Mouse (Mus musculus) frontal cortex, postnatal 36 days (tissue): Measurements from ENCODE around the gene Prkar1b.

Experiments
- DNase-seq, 2 experiments: peaks; one replicate each; pipeline ENCODE4 v3.0.0; 2022; ENCODE audit warnings: low spot score in 2 of 2

The Prkar1b gene

DNA sequence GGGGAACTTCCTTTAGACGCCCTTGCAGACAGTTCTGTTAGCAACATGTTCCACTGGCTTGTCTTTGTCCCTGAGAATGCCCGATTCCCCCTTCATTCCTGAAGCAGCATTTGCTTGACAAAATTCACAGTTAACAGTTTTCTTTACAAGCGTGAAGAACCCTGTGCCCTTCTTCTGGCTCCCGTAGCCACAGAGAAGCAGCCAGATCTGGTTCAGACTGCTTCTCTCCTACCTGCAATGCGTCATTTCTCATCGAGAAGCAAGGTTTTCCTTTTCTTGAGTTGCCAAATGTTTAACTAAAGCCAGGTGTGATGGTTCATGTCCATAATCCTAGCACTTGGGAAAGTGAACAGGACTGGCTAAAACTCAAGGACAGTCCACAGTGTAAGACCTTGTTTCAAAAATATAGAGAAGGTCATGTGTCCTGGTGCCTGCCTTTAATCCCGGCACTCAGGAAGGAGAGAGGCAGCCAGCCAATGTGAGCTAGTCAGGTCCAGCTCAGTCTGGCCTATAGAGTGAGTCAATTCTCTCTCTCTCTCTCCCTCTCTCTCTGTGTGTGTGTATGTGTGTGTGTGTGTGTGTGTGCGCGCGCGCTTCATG, 3.2 kb downstream of the Prkar1b start:
- no peak for DNase-seq

DNA sequence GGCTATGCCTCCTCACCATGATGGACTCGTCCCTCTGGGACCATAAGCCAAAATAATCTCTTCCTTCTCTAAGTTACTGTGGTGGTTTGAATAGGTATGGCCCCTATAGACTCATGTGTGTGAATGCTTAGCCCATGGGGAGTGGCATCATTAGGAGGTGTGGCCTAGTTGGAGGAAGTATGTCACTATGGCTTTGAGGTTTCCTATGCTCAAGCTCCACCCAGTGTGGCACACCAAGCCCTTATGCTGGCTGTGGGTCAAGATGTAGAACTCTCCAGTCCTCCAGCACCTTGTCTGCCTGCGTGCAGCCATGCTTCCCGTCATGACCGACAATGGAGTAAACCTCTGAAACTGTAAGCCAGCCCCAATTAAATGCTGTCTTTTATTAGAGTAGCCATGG, 4.1 kb downstream of the Prkar1b start:
- DNase-seq: no peak

DNA sequence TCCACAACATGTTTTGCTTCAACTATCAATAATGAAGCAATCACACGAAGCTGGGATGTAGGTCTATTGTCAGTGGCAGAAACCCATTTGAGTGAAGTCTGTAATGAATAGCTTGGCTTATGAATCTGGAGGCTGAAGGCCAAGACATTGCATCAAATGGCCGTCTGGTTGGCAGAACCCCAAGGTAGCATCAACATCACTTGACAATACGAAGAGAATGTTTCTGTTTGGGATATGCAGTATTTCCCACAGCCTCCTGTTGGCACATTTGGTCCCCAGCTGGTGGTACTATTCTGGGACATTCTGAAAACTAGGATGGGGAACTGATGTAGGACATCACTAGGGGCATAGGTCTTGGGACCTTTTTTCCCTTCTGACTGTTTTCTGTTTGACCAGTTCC, 5.9 kb downstream of the Prkar1b start:
- DNase-seq: no peak

DNA sequence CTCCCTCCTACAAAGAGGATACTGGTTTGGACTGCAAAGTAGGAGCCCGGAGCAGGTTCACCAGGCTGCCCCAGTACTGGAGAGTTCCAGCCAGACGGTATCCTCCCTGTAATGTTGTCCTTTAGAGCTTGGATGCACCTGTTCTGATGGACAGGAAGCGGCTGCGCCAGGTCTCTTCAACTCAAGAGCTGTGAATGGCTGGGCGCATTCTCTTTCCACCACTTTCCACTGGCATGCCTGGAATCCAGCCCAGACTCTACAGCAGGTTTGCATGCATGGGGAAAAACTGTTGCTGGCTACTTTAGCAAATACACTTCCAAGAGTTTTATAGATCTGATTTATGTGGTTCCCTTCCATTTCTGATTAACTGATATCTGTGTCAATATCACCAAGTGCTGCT, 8.5 kb downstream of the Prkar1b start:
- DNase-seq: no peak

DNA sequence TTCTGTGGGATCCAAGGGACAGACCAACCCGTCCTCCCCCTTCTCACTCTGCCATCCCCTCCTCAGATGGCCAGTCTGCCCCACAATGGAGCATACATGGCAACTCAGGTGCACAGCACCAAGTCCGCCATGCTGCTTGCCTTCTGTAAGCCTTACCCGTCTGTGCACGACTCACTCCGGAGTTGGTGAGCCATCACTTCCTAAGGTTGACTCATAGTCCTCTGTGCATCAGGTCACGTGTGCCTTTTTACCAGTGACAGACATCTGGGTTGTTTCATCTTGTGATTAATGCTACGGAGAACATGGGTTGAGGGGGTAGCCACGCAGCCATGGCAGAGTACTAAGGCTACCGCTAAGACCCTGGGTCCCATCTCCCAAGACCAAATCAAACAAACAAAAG, 9.2 kb downstream of the Prkar1b start:
- DNase-seq: no peak

DNA sequence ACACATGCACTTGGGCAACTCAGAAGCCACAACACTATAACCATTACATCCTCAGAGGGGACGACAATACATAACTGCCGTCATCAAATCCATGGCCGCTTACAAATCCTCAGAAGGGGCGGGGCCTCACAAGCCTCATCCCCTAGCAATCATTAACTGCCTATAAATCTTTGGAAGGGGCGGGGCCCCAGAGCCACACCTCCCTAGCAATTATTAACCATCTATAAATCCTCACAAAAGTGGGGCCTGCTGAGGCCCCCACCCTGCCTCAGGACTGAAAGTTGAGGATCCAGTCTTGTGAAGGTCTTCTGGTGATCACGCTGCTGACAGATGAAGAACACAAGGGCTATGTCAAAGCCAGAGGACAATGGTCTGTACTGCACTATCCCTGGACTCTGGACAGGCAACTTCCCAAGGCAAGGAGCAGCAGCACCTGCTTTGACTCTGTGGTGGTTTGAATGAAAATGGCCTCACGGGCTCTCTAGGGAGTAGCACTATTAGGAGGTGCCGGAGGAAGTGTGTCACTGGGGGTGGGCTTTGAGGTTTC, 10.8 kb downstream of the Prkar1b start:
- no peak for DNase-seq

DNA sequence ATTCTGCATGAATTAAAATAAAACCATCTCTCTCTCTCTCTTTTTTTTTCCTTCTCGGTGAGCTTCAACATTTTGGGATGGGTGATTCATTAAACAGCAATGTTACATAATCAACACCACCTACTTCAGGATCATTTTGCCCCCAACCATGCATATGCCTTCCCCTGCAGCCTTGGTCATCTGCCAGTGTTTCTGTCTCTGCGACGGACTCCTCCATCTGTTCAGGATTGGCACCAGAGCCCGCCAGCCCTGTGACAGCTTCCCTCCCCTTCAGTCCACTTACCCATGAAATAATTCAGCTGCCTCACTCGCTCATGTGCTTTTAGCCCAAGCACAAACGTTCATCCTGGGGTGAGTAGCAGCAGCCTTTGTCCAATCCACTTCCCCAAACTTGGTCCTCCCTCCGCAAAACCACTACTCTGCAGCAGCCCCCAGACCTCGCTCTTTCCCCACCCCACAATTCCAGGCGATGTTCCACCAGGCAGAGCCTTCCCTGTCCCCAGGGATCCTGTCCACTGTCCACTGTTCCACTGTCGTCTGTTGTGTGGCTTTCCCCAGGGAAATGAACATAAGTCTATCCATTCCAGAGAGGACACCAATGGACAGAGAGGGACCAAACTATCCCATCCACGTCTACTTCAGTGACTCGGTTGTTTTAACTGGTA, 11.4 kb downstream of the Prkar1b start:
- DNase-seq: peak; percentile 86 to 88

DNA sequence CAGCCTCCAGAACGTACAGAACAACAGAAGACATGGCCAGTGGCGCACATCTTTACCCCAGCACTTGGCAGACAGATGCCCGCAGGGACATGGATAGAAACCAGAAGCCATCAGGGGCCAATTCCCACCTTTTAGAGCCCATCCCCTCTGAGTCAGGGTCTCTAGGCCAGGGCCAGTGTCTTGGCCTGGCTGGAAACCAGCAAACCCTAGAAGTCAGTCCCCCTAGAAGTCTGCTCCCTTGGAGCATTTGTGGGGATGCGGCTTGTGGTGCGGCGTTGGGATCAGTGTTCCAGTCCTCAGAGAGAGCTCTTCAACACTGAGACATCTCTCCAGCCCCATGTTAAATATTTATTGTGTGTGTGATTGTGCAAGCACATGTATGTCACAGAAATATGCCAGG, 12.6 kb downstream of the Prkar1b start:
- DNase-seq: no peak

DNA sequence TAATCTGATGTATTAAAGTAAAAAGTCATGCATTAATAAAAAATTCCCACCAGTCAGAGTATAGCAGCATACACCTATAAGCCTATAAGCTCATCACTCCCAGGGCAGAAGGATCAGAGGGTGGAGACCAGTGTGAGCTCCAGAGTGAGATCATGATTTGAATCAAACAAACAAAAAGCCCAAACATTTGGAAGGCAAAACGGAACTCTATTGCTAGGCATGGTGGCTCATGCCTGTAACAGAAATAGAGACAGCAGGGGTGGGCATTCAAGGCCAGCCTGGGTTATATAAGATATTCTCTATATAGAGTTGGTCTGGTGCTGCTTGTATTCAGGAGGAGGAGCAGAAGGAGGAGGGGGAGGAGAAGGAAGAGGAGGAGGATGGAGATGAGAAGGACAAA, 13.5 kb downstream of the Prkar1b start:
- peak in 1 of 2 experiments; percentile 46 for DNase-seq

DNA sequence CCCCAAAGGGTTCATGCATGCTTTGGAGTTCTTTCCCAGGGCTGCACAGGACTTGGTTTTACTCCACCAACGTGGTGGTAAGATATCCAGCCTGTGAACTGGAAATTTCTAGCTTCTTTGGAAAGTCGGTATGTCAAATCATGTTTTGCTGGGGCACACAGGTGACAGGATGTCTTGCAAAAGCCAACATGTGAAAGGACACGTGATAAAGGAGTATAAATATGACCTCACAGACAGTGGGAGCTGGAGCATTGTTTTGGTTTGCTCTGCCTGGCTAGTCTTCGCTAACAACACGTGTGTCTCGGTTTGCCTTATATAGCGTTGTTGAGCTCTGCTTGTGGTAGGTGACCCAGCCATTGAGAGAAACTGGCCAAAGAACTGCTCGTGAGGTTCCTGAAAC, 15.3 kb downstream of the Prkar1b start:
- no peak for DNase-seq

DNA sequence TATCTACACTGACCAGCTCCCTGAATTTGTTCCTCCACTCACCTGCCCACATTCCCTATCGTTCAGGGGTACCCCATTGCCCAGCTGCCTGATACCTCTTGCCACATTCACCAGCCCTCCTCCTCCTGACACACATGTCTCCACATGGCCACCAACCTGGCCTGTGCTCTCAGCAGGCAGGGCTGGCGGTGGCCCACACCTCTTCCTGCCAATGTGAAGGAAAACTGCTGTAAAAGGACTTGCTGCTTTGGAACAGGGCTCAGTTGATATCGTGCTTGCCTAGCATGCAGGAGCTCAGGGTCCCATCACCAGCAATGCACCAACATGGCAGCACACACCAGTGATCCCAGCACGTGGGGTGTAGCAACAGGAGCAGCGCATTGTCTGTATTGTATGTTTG, 19.4 kb downstream of the Prkar1b start:
- DNase-seq: no peak

DNA sequence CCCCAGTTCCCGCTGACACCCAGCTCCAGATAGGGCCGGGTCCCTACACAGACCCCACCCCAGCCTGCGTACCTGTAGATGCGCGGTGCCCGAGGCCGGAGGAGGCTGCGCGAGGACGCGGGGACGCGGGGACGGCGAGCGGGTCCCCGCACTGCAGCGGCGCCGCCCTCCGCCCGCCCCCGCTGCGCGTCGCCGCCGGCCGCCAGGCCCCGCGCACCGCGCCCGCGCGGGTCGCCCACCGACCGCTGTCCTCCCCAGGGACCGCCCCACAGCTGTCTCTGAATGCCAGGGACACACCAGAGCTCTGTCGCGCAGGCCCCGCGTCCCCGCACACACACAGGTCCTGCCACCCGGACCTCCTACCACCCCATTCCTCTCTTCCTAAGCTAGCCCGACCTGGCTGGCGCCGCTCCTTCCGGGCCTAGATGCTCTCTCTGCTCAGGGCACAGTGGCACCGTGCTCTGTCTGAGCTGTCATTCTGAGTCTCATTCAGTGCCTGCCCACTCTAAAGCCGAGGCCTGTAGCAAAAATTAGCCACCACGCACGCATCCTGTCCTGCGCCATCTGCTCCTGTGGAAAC, 20.1 kb downstream of the Prkar1b start:
- peak; percentile 73 to 74 for DNase-seq

DNA sequence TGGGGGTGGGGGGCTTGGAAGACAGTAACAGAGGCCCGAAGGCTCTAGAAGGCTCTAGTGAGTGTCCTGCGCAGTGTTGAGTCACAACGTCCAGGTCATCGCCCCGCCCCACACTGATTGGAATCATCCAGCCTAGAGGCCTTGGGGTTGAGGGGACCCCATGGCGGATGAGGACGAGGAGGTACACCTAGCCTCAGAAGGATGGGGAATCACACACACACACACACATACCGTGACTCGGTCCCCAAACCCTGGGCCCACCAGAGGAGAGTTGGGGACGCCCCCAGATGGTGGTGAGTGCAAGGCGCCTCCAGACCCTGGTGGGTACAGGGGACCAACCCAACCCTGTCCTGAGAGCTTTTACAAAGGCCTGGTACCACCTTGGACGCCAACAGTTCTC, 20.7 kb downstream of the Prkar1b start:
- no peak for DNase-seq

DNA sequence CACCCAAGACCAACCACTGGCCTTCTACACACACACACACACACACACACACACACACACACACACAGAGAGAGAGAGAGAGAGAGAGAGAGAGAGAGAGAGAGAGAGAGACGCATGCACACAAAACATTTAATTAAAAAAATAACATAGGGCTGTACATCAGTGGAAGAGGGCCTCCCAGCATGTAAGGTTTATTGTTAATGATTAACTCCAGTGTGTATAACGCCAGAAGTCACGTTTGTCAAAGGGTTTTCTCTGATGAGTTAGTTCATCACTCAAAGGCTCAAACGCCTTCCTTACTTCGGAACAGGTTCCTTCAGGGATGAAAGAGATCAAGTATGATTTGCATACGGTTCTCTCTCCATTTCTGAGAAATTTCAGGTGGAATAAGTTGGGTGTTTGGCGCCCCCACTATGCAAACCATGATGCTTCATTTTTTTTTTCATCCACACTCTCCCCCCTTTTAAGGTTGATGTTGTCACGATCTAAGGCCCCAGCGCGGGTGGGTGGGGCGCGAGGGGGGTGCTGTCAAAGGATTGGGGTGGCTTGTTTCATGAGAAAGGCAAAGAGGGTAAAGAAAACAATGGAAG, 21.2 kb downstream of the Prkar1b start:
- no peak for DNase-seq

DNA sequence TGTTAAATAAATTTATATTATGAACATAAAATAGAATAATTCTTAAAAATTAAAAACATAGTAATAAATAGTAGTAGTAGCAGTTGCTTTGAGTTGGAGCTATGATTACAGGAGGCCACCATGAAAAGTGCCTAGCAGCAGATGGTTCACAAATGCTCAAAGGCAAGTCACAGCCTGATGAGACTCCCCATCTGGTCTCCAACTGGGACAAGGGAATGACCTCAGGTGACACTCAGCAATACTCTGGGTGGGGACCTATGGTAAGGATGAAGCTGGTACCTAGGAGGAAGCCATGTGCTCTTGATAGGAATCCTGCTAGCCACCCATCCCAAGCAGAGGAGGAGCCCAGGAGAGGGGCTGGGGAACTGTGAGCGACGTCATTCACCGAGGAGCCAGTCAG, 24.1 kb downstream of the Prkar1b start:
- DNase-seq: no peak

DNA sequence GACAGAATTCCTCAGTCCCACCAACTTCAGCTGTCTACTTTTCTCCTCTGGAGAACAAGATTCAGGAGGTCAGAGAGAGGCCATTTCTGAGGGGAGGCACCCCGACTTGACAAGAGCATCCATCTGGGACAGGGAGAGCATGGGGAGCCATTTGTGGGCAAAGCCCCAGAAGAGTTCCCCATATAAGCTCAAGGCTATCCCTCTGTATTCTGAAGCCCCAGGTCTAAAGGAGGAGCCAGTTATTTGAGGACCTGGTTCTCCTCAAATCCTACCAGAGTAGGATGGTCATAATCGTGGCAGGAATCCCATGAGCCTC, 30.9 kb downstream of the Prkar1b start:
- DNase-seq: no peak

DNA sequence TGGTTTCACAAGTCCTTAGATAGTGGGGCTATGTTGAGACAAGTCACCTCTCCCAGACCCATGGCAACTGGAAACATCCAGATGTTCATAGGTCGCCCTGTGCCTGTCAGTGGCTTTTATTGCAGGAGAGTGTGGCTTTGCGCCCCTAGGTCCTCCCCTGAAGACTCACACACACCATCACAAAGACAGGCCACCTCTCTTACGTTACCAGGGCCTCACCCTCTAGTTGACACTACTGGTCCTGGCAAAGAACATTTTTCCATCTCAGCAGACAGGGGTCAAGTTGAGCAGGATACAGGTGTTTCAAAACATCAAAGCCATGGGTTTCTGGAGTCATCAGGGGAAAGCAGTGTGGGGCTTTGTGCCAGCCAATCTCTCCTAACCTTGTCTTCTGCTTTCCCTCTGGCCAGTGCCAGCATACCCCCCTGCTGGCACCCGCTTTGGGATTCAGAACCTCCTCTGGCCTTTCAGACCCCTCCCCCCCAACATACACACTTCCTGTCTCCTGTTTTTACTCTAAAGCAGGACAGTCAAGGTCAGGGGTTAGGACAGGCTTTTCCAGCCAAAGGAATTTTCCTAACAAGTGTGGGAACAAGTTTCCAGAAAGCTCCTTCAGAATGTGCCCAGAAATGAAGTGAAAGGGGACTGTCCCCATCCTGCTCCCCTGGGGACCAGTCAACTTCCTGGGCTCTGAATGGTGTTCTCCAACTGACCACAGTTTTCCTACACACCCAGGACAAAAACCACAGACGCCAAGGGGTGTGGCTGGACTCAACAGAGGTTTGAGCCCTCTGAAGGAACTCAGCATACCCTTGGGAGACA, 31.5 kb downstream of the Prkar1b start:
- DNase-seq: no peak

DNA sequence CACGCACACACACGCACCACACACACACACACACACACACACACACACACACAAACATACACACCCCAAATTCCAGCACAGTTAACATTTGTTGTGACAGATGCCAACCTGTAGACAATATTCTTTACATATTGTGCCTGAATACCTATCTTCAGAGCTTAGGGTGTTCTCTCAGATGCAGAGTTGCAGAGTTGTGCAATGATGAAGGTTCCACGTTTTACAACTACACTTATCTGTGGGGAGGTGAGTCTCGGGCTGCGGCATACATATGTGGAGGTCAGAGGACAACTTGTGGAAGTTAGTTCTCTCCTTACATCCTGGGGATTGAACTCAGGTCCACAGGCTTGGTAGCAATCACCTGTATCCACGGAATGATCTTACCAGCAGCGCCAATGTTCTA, 34.3 kb downstream of the Prkar1b start:
- no peak for DNase-seq

DNA sequence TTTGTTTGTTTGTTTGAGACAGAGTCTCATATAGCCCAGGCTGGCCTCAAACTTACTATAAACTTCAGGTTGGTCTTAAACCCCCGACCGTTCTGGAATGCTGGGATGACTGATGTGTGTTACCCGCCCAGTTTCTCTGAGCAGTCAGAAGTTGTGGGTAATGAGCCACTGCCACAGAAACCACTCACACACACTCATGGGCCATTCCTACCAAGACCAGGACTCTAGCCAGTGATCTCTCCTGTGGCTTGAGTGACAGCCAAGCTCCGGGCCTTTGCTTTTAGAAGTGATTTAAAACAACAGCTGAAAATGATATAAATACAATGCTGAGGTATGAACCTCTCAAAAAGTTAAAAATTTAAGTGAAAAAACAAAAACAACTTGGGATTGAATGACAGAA, 34.9 kb downstream of the Prkar1b start:
- no peak for DNase-seq

DNA sequence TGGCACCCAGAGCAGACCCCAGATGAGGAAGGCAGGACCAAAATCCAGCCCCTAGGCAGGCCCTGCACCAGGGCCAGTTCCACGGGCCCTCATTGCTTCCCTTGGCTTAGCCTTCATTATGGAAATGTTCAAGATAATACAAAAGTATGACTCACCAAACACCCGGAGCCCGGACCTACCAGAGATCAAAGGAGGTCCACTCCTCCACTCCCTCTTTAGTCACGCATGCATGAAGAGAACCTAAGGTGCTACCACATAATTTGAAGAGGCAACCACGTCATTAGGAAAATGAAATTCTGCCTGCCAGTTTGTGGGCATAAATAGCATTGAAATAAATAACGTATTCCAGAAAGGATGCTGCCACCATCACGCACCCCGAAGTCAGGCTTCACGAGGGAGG, 37.4 kb downstream of the Prkar1b start:
- DNase-seq: no peak

DNA sequence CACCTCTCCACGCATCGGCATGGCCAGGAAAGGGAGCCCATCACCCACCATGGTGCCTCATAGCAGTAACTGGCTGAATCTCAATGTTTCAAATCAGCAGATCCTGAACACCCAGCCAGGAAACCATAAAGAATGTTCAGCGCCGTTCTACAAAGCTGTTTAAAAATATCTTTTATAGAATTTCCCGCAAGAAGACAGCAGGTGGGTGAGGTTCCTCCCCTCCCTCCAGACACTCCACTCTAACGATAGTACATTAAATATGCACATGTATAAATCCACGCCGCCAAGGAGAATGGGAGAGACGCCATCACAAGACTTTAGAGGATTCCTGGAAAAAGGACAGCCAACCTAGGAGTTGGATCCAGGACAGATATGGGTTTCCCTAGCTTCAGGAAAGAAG, 37.8 kb downstream of the Prkar1b start:
- peak; percentile 38 to 55 for DNase-seq

DNA sequence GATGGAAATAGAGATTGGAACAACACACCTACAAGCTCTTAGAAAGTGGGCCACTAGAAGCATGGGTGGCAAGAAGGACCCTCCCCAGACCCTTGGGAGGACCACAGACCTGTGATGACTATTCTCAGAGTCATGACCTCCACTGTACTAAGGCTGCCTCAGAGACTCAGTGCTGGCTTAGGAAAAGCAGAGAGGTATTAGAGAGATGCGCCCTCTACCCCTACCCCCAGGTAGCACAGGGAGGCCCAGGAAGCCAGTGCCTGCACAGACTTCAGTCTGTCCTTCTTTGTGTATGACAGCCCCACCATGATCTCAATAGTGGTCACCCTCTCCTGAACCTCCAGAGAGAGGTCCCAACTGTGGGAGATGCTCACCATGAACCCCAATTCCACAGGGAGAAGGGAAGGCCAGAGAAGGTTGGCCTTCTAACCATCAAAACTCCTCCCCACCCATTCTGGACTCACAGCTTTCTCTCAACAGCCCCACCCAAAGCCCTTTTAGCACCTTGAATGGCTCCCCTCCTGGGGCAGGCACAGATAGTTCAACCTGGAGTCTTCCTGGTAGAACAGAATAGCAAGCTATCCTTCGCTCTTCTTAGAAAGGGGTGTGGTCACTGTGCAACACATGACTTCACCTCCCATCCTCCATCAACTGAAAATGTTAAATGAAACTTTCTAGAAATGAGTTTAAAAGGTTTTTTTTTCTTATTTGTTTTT, 39.5 kb downstream of the Prkar1b start:
- DNase-seq: no peak
